Mouse (Mus musculus) B cell, adult 2 months (primary cell): ENCODE measurements around the gene Ubr7.

Source experiments
- DNase-seq, 2 experiments: peaks; one replicate each; pipeline ENCODE4 v3.0.0; 2022

Ubr7 gene

DNA sequence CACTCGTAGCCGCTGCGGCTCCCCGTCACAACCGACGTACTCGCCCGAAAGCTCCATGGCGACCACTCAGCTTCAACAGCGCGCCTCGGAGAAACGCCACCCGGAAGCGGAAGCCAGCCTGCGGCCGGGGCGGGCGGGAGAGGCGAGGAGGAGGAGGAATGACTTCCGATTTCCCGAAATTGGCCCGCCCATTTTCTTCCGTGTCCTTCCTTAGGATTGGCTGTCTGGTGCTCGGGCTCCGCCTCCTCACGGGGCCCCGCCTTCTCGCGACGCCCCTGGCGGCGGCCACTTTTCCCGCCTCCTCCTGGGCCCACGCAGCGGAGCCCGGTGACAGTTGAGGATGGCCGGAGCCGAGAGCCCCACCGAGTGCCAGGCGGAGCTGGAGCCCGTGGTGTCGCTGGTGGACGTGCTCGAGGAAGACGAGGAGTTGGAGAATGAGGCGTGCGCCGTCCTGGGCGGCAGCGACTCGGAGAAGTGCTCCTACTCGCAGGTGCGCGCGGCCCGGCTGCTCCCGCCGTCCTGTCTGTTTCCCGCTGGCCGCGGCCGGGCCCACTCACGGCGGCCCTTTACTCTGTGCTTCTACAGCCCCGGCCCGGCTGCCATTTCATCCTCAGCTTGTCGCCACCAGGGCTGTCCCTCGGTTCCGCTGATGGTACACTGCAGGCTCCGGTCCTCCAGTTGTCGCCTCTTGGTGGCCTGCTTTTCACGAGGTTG is at the start of gene Ubr7, which contains the start of the genes Gm28051 and Gon7:
Gene Ubr7, plus strand, starts transcription at position 279 of the 714 bp plus-strand sequence.
Gene Gm28051, minus strand, starts transcription at position 77 of the 714 bp plus-strand sequence.
Gene Gon7, minus strand, starts transcription at position 115 of the 714 bp plus-strand sequence.
- DNase-seq: peak; percentile 92 to 93

- DNase-seq: no peak
Measured at GRCm38 (mm10) chr12:102708220-102708619, 49.5 kb upstream of the Ubr7 start.

- DNase-seq: no peak
Measured at GRCm38 (mm10) chr12:102709896-102710295, 47.9 kb upstream of the Ubr7 start.

GRCm38 (mm10) chr12:102710851-102711375 is 46.9 kb upstream of the Ubr7 start:
- DNase-seq: no peak

- DNase-seq: no peak
Measured at GRCm38 (mm10) chr12:102713153-102713865, 44.5 kb upstream of the Ubr7 start.

- peak; percentile 33 to 46 for DNase-seq
Measured at GRCm38 (mm10) chr12:102714116-102714515, 43.7 kb upstream of the Ubr7 start.

DNA sequence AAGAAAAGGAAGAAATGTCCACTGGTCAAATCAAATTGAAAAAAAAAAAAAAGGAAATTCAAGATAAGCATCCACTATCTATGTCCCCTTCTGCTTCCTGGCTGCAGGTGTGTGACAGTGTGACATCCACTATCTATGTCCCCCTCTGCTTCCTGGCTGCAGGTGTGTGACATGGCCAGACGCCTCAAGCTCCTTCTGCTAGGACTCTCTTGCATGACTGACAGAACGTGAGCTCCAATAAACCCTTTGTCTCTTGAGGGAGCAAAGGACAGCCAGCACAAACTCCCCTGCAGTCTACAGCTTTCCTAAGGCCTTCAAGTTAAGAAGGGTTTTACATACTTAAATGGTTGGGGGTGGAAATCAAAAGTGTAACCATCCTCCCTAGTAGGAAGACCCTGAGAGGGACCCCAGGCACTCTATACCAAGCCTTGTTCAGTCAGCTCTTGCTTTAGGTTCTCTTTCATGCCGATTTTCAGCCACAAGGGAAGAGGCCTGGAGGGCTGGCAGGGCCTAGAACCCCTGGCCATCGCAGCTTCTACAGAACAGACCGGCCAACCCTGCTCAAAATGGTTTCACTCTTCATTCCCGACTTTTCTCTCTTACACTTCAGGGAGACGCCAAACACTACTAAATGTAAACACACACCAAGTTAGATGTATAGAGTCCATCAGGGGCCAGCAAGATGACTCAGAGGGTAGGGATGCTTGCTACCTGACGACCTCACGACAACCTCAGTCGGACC is 42.9 kb upstream of the Ubr7 start:
- no peak for DNase-seq

DNA sequence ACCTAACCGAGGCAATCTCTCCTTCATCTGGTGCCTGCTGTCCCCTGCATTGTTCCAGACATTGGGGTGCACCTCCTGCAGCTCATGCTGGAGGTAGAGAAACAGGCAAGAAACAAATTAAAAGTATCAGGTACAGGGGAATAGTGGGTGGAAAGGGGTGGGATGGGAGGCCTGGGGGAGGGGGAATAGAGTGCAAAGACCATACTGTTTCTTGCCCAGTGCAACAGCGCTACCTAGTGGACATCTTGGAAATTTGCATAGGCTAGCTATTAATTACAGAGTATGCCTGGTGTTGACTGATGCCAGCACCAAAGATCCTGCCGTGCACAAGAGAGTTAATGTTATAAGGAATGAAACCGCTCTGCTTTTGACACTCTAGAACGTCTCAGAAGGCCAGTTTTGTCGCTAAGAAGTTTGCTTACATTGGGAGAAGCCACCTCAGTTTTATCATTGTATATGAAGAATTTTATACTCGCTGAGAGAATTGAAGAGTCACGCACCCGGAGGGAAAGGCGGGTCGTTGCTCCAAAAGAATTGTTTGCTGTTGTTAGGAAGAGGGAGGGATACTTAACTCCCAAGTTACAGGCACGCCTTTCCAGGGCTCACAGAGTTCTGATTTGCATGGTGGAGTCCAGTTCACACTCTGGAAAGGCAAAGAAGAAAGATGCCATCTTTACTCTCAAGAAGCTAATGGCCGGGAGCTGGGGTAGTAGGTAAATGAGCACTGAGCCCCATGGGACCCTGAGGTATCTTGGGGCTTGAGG is 38.0 kb upstream of the Ubr7 start:
- peak; percentile 68 to 70 for DNase-seq

DNA sequence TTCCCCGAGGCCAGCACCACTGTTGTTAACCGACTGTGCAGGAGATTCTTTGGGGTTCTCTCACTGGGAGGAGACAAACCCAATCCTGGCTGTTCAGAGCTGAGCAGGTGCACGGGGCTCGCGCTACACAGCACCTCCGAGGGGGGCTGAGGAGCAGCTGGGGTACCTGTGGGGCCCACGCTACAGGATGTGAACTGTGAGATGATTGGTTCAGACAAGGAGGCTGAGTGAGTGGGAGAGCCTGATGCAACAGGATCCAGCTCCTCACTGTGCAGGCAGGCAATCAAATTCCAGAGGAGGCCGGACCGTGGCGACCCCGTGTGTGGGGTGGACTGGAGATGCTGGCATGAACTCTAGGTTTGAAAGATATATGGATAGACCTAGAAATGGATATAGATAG is 35.3 kb upstream of the Ubr7 start:
- DNase-seq: no peak

DNA sequence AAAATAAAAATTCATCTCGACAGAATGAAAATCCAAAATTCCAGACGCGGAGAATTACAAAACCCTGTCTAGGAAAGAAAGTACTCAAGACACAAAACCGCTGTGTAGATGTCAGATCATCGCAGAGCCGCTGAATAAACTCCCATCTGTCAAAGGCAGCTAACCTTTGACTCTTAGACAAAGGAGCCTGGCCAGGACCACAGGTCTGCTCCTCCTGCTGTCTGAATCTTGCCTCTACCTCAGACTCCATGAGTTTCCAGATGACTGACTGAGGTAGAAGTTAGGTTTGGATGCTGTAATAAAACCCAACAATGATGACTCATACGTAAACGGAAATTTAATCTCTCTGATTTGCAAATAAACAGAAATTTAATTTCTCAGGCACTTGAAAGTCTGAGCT is 34.8 kb upstream of the Ubr7 start:
- DNase-seq: no peak

GRCm38 (mm10) chr12:102723861-102724260 is 33.9 kb upstream of the Ubr7 start:
- DNase-seq: no peak

GRCm38 (mm10) chr12:102725146-102725545 is 32.6 kb upstream of the Ubr7 start:
- DNase-seq: no peak

DNA sequence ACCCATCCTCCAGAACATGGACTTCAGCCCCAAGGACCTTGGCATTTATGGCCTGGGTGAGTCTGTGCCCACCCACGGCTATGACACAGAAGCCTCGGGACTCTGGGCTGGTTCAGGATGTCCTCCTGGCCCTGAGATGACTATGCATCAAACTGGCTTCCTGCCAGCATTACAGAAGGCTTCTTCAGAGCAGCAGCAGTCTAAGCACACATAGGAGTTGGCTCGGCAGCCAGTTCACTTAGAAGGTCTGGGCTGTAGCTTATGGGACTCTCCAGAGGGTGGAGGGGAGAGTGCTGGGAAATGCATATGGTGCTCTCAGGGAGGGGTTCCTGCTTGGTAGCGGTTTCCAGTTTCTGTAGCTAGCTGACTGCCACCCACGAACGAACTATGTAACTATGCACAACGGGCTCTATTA is 32.0 kb upstream of the Ubr7 start:
- no peak for DNase-seq

DNA sequence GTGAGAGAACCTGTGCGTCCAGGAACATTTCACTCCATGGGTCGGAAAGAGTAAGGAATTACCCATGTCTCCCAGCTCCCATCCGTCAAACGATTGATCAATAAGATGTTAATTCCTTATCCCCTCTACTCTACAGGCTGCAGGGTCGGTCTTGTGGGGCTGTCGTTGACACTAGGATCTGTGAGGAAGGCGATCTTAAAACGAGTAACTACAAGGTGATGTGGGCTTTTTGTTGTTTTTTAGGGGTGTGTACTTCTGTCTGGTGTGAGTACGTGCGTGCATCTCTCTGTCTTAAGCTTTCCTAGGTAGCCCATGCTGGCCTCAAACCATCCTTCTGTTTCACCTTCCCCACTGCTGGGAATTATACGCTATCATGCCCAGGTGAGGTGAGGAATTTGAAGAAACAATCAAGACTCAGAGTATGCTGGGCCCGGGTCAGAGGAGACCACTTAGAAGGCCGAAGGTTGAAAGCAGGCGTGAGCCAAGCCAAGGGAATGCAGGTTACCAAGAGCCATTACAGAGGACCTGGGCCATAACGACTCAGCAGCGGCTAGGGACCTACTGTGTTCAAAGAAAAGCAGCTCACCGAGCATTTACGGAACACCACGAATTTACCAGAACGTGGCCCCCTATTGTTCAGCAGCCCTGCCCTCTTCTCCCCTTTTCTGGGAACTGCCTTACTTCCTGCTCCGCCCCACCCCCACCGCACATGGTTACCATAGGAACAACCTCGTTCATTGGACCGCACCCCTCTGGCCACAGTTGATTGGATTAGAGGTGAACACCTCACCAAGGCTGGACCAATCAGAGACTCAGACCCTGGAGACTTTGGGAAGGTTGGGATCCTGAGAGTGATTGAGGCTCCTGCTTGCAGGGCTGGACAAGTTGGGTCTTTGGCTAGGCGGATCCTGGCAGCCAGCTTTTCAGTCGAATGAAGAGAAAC is 27.6 kb upstream of the Ubr7 start:
- DNase-seq: peak; percentile 34 to 38

DNA sequence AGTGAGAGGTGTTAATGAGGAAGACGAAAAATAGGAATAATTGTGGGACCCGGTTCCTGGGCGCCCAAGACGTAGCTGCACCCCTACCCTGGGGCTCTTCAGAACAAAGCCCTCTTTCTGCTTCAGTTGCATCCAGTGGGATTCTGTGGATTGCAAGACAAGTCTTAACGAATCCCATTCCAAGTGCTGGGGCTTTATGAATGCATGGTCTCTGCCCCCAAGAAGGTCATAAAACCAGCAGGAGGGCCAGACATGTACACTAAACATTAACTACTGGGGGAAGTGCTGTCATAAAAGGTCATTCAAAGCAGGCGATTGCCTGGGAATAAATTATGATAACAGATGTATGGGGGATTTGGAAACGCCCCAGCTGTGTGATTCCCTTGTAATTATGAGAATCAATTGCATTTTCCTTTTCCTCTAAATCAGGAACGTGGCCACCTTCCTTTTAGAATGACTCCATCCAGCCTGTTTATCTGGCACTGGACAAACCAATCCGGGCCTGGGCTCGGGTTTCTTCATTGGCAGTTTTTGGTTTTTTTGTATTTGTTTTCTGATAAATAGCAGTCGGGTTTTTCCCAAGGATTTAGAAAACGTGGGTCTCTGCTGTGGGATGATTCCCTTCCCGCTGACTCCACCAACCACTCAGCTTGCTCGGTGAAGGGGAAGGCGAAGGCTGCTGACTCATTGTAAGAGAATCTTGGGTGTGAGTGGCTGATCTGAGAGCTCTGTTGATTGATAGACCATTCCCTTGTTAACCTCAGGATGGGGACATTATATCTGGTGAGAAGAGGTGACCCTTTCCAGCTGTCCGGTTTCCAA is 26.8 kb upstream of the Ubr7 start:
- DNase-seq: no peak

GRCm38 (mm10) chr12:102733381-102733780 is 24.4 kb upstream of the Ubr7 start:
- DNase-seq: peak; percentile 76 to 78

DNA sequence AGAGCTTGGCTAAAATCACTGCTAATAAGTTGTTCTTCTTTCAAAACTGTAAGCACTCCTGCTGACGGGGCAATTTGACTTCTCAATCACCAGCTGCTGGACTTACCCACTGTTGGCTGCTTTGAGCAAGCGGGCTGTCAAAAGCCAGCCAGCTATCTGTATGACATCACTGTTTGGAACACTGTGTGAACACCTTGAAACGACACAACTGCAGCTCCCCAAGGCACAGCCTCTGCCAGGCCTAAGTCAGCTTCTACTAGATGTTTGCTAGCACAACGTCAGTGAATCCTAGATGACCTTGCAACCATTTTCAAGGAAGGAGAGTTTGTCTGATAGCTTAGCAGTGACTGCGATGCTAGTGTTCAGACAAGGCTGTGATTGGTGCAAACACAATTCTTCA is 18.7 kb upstream of the Ubr7 start:
- no peak for DNase-seq

DNA sequence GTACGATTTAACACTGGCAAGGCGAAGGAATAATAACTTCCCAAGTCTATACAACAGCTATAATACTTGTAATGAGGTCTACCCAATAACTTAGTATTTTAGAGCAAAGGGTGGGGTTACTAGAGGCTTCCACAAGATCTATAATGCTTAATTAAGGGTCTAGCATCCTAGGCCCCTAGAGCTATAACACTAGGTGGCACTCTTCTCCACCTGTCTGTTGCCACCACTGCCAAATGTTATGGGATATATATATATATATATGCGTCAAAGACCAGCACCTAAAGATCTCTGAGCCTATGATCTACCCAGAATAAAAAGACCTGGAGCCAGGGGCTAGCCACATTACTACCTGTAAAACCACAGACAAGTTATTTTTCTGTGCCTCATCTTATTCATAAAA is 17.5 kb upstream of the Ubr7 start:
- DNase-seq: peak; percentile 40 to 54

- DNase-seq: no peak
Measured at GRCm38 (mm10) chr12:102742056-102742455, 15.7 kb upstream of the Ubr7 start.

GRCm38 (mm10) chr12:102743036-102743588 is 14.7 kb upstream of the Ubr7 start:
- DNase-seq: no peak
